Mouse (Mus musculus) midbrain, embryonic 15.5 days (tissue): ENCODE data around the gene Zyg11b. TPM values are rescaled to one million over a fixed set of nuclear protein-coding genes. Genes with fewer than 3 reads are reported as not detected.

Experiments
- ATAC-seq: fragments of 200-750 bp; cut with Nextera tagmentation; replicated peaks from 2 replicates; pipeline ENCODE4 v1.8.0; 2017; ENCODE audit warnings: moderate TSS enrichment
- H3K27ac ChIP-seq: fragments of 300-500 bp; sonication (generic); 2 replicates; pipeline ENCODE4 v1.5.1; 2015; ENCODE audit warnings: mild to moderate bottlenecking, inconsistent platforms
- H3K27me3 ChIP-seq: fragments of 300-500 bp; sonication (generic); replicated peaks from 2 replicates; pipeline ENCODE4 v1.6.1; 2015; ENCODE audit warnings: inconsistent platforms
- H3K36me3 ChIP-seq: fragments of 300-500 bp; sonication (generic); replicated peaks from 2 replicates; pipeline ENCODE4 v1.6.1; 2015; ENCODE audit warnings: inconsistent platforms
- H3K4me1 ChIP-seq: fragments of 300-500 bp; sonication (generic); 2 replicates; pipeline ENCODE4 v1.6.1; 2015; ENCODE audit warnings: inconsistent platforms
- H3K4me2 ChIP-seq: fragments of 300-500 bp; sonication (generic); 2 replicates; pipeline ENCODE4 v1.6.1; 2015; ENCODE audit warnings: inconsistent platforms, mild to moderate bottlenecking, moderate library complexity
- H3K4me3 ChIP-seq: fragments of 300-500 bp; sonication (generic); 2 replicates; pipeline ENCODE4 v1.5.1; 2015; ENCODE audit warnings: mild to moderate bottlenecking, inconsistent platforms
- H3K9ac ChIP-seq: fragments of 300-500 bp; sonication (generic); 2 replicates; pipeline ENCODE4 v1.6.1; 2015; ENCODE audit warnings: mild to moderate bottlenecking, inconsistent platforms
- H3K9me3 ChIP-seq: fragments of 300-500 bp; sonication (generic); 2 replicates; pipeline ENCODE4 v1.6.1; 2016; ENCODE audit warnings: inconsistent platforms
- WGBS: fragments of 180-500 bp; shearing (Covaris S2); methylation state at CpG from one replicate; pipeline ENCODE4 v1.1.7; 2015; ENCODE audit warnings: mixed read lengths; 5-methylcytosine and 5-hydroxymethylcytosine counted together
- polyA plus RNA-seq: library from polyadenylated mRNA; unstranded; fragments of >200 nt; fragmentation: Nextera tagmentation; extraction: Ambion mirVana; gene quantifications from 2 replicates; pipeline ENCODE4 v1.2.1, GENCODE M21; 2015

The Zyg11b gene
- polyA plus RNA-seq, result 33.9 and 37.3 TPM in 2 replicates

DNA sequence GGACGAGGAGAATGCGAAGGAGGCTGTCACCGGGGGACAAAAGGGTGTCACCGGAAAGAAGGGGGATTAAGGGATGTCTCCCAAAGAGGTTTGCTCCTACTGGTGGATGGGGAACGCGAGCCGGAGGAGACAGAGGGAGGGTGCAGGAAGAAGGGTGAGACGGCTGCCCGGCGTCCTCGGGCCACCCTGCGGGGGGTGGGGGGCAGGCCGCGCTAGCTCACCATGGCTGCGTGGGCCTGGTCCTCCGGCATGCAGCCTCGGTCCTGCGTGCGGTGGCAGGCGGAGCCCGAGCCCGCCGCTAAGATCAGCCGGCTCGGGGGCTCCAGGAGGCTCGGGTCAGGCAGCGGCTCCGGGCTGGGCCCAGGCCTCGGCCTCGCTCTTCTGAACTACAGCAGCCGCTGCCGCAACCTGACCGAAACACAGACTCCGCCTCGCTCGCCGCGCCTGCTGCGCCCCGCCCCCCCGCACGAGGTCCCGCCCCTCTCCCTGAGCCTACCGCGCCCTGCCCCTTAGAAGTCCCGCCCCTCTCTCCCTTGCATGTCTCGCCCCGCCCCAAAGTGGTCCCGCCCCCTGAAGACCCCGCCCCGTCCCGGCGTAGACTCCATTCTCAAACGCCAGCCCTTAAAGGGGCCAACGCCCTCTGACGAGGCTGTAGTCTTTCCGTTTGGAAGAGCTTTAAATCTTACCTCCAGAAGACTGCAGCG lies at the start of gene Zyg11b:
Gene Zyg11b, minus strand, starts transcription at position 427 of the 704 bp plus-strand sequence.
- Histone ChIP-seq H3K36me3 (no peaks in the 10 kb centered on the region), H3K4me1 (peaks cover 21% of the 10 kb centered on the region), H3K27ac (peak within 1 kb of the TSS; percentile 95), H3K27me3 (no peaks in the 10 kb centered on the region), H3K9ac (peak within 1 kb of the TSS; percentile 96), H3K4me3 (peak within 1 kb of the TSS; percentile 87), H3K9me3 (no peaks in the 10 kb centered on the region), H3K4me2 (peak within 1 kb of the TSS; percentile 57)
- peak; percentile 94 for ATAC-seq
- WGBS, result under 1% methylated on average over 49 of the region's 58 CpGs

GRCm38 (mm10) chr4:108349836-108350547 lies 49.1 kb upstream of the Zyg11b start:
- Histone ChIP-seq H3K27me3 (no peaks in the 10 kb centered on the region), H3K27ac (no peak overlapping the region), H3K9ac (no peak overlapping the region), H3K4me3 (no peak overlapping the region), H3K4me1 (peaks cover 10% of the 10 kb centered on the region), H3K9me3 (no peaks in the 10 kb centered on the region), H3K4me2 (no peak overlapping the region), H3K36me3 (no peaks in the 10 kb centered on the region)
- 46% methylated on average over 8 of the region's 8 CpGs for WGBS
- no peak for ATAC-seq

DNA sequence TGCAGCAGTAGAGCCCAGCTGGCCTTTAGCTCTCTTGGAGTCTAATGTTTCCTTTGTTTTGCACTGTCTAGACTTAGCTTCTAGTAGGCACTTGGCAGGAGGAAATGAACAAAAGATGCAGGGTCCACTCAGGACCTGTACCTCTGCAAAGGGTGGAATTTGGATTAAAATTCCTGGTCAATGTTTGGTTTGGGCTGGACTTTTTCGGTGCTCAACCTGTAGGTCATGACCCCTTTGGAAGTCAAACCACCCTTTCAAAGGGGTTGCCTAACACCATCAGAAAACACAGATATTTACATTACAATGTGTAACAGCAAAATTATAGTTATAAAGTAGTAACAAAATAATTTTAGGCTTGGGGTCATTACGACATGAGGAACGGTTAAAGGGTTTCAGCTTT lies 48.2 kb upstream of the Zyg11b start:
- no peak for ATAC-seq
- Histone ChIP-seq H3K27me3 (no peaks in the 10 kb centered on the region), H3K9ac (no peak overlapping the region), H3K27ac (no peak overlapping the region), H3K4me3 (no peak overlapping the region), H3K9me3 (no peaks in the 10 kb centered on the region), H3K4me1 (peaks cover 12% of the 10 kb centered on the region), H3K36me3 (no peaks in the 10 kb centered on the region), H3K4me2 (no peak overlapping the region)
- WGBS, result 86% methylated on average over 3 of the region's 3 CpGs

DNA sequence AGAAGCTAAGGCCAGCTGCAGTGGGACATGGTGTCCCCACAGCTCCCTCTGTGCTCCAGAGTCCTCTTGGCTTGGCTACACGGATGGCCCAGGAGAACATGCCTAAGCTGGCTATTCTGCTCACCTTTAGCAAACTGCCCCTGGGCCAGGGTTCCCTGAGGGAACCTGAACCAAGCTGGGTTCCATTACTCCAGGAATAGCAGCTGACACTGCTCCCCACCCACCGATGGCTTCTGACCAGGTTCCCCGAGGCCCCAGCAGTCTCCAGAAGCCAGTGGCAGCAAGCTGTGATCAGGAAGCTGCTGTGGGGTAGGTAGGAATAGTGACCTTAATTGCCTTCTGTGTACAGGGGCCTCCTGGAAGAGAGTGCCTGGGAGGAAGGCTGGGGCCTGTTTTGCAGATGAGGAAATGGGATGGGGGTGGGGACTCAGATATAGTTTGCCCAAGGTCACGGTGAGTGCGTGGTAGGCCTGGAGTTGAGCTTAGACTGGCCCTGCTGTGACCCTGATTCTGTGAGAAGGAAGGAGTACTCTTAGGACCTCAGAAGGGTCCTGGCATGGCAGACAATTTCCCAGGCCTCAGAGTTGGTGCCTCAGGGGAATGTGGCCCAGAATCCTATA lies 47.5 kb upstream of the Zyg11b start:
- H3K27ac ChIP-seq, result no peak overlapping the region
- WGBS, result 77% methylated on average over 5 of the region's 5 CpGs
- ATAC-seq, result no peak
- no peak overlapping the region for H3K4me3 ChIP-seq
- no peaks in the 10 kb centered on the region for H3K9me3 ChIP-seq
- H3K4me2 ChIP-seq, result no peak overlapping the region
- no peak overlapping the region for H3K9ac ChIP-seq
- H3K4me1 ChIP-seq, result peaks cover 12% of the 10 kb centered on the region
- H3K36me3 ChIP-seq, result no peaks in the 10 kb centered on the region
- no peaks in the 10 kb centered on the region for H3K27me3 ChIP-seq

DNA sequence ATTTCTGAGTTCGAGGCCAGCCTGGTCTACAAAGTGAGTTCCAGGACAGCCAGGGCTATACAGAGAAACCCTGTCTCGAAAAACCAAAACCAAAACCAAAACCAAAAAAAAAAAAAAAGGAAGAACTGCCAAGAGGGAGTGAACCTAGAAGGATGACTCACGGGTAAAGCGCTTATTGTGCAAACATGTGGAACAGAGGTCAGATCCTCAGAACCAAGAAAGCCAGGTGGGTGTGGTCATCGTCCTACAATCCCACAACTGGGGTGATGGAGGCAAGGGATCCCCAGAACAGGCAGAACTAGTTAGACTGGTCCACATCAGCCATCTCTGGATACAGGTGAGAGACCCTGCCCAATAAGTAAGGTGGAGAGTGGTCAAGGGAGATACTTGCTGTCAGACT lies 46.2 kb upstream of the Zyg11b start:
- H3K9me3 ChIP-seq, result no peaks in the 10 kb centered on the region
- no peak overlapping the region for H3K27ac ChIP-seq
- 90% methylated on average over 5 of the region's 5 CpGs for WGBS
- peaks cover 12% of the 10 kb centered on the region for H3K4me1 ChIP-seq
- H3K36me3 ChIP-seq, result no peaks in the 10 kb centered on the region
- H3K4me3 ChIP-seq, result no peak overlapping the region
- H3K9ac ChIP-seq, result no peak overlapping the region
- no peaks in the 10 kb centered on the region for H3K27me3 ChIP-seq
- no peak overlapping the region for H3K4me2 ChIP-seq
- ATAC-seq, result no peak

- Histone ChIP-seq H3K36me3 (no peaks in the 10 kb centered on the region), H3K4me1 (peaks cover 6% of the 10 kb centered on the region), H3K9ac (no peak overlapping the region), H3K27me3 (no peaks in the 10 kb centered on the region), H3K9me3 (no peaks in the 10 kb centered on the region), H3K27ac (no peak overlapping the region), H3K4me2 (no peak overlapping the region), H3K4me3 (no peak overlapping the region)
- no peak for ATAC-seq
- WGBS, result 31% methylated on average over 5 of the region's 5 CpGs
Observed at GRCm38 (mm10) chr4:108345826-108346225, 44.9 kb upstream of the Zyg11b start.

DNA sequence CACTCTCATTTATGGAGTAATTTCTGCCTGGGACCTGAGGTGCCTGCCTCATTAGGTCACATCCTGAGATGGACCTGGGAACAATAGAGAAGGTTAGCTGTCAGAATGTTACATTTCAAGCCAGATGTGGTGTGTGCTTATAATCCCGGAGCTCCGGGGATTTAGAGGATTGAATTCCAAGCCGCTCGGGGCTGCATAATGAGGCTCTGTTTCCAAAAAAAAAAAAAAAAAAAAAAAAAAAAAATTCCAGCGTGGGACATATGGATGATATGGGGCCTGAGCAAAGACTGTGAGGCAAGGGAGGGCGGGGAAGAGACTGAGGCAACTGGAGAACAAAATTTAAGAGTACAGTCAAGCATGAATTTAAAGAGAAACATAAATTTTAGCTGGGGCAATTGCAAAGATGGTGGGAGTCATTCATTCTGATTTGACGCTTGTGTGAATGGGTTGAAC lies 43.8 kb upstream of the Zyg11b start:
- peak overlapping the region; percentile 14; the same call in 1 of the 2 replicates for H3K27ac ChIP-seq
- 12% methylated on average over 7 of the region's 7 CpGs for WGBS

DNA sequence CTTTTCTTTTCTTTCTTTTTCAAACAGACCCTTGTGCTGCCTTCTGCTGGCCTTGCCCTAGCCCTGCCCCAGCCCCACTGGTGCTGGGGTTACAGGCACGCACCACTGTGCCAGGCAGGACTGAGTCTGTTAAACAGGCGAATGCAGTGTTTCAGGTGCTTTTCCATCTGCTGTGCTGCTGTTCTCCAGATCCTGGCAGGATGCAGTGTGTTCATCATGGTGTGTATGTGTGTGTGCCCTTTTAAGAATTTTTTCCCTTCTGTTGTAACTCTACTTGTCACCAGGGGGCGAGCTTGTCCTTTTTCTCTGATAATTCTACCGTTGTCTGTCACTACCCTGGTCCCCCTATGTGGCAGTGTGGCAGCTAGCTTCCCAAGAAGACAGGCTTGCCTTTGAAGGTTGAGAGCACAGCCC lies 38.4 kb upstream of the Zyg11b start:
- Histone ChIP-seq H3K4me3 (no peak overlapping the region), H3K36me3 (peaks cover 20% of the 10 kb centered on the region), H3K27ac (no peak overlapping the region), H3K4me2 (no peak overlapping the region), H3K9ac (no peak overlapping the region), H3K4me1 (0 out of 2 replicates have a peak, but pooled peaks cover 4% of the 10 kb centered on the region), H3K9me3 (no peaks in the 10 kb centered on the region), H3K27me3 (no peaks in the 10 kb centered on the region)
- ATAC-seq, result peak; percentile 78
- WGBS, result 12% methylated on average over 4 of the region's 4 CpGs

More for the DNA sequence above, 43.8 kb upstream of the Zyg11b start:
- Histone ChIP-seq H3K9me3 (no peaks in the 10 kb centered on the region), H3K4me1 (0 out of 2 replicates have a peak, but pooled peaks cover 2% of the 10 kb centered on the region), H3K36me3 (0 out of 2 replicates have a peak, but pooled peaks cover 6% of the 10 kb centered on the region), H3K4me3 (no peak overlapping the region), H3K4me2 (no peak overlapping the region), H3K9ac (no peak overlapping the region), H3K27me3 (no peaks in the 10 kb centered on the region)
- no peak for ATAC-seq

DNA sequence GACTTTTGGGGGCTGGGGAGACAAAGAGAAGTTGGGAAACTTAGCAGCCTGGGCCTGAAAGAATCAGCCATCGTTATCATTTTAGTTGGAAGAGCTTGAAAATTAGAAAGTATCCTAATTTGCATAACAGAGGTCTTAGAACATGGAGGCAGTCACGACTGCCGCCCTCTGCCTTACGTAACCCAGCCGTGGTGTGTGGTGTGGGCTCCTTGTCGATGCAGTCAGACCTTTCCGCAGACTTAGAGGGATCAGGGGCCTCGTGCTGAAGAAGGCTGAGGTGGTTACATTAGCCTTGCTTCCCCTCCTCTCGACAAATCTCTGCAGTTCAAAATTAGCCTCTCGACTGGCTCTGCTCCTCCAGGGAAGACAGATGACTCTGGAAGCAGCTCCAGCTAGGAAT lies 37.9 kb upstream of the Zyg11b start:
- Histone ChIP-seq H3K4me2 (no peak overlapping the region), H3K27ac (no peak overlapping the region; the same call in 1 of the 2 replicates), H3K4me3 (no peak overlapping the region), H3K4me1 (0 out of 2 replicates have a peak, but pooled peaks cover 4% of the 10 kb centered on the region), H3K27me3 (no peaks in the 10 kb centered on the region), H3K36me3 (peaks cover 20% of the 10 kb centered on the region), H3K9me3 (no peaks in the 10 kb centered on the region), H3K9ac (no peak overlapping the region)
- 0 out of 2 replicates have a peak, but pooled peaks have one; percentile 8 for ATAC-seq
- 55% methylated on average over 10 of the region's 10 CpGs for WGBS

DNA sequence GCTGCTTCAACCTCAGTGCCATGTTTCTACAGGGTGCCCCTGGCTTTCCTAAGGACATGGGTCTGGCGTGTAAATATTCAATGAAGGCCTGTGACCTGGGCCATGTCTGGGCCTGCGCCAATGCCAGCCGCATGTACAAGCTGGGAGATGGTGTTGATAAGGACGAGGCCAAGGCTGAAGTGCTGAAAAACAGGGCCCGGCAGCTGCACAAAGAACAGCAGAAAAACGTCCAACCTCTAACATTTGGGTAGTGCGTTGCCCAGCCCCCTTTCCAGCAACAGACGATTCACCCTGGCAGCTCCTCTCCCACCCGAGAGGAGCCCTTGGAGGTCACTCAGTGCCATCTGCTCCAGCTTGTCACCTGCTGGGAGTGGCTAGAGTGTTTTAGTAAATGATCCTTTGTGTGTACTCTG lies 37.4 kb upstream of the Zyg11b start:
- no peak overlapping the region for H3K9ac ChIP-seq

DNA sequence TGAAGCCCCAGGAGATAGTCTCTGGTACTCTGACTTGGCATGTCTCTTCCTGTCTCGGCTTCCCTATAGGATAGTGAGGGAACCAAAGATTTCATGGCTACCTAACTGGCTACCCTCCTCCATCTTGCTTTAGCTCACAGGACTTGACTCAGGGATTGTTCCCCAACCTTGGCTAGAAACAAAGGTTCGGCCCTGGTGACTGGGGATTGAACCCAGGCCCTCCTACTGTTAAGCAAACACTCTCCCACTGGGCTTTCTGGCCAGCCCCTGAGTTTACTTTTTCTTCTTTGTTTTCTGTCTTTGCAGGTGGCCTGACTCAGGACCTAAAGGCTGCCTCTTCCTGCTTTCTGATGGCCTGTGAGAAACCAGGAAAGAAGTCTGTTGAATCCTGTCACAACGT lies 36.9 kb upstream of the Zyg11b start:
- Histone ChIP-seq H3K4me3 (no peak overlapping the region), H3K9me3 (no peaks in the 10 kb centered on the region), H3K4me2 (no peak overlapping the region), H3K9ac (no peak overlapping the region), H3K4me1 (0 out of 2 replicates have a peak, but pooled peaks cover 4% of the 10 kb centered on the region), H3K27ac (no peak overlapping the region), H3K36me3 (peaks cover 20% of the 10 kb centered on the region), H3K27me3 (no peaks in the 10 kb centered on the region)
- no peak for ATAC-seq
- WGBS, result 34% methylated on average over 3 of the region's 3 CpGs

More for the DNA sequence above, 37.4 kb upstream of the Zyg11b start:
- Histone ChIP-seq H3K27me3 (no peaks in the 10 kb centered on the region), H3K27ac (no peak overlapping the region; the same call in 1 of the 2 replicates), H3K4me2 (no peak overlapping the region), H3K4me1 (0 out of 2 replicates have a peak, but pooled peaks cover 4% of the 10 kb centered on the region), H3K36me3 (peaks cover 20% of the 10 kb centered on the region), H3K4me3 (no peak overlapping the region), H3K9me3 (no peaks in the 10 kb centered on the region)
- ATAC-seq, result no peak
- WGBS, result 48% methylated on average over 9 of the region's 9 CpGs

DNA sequence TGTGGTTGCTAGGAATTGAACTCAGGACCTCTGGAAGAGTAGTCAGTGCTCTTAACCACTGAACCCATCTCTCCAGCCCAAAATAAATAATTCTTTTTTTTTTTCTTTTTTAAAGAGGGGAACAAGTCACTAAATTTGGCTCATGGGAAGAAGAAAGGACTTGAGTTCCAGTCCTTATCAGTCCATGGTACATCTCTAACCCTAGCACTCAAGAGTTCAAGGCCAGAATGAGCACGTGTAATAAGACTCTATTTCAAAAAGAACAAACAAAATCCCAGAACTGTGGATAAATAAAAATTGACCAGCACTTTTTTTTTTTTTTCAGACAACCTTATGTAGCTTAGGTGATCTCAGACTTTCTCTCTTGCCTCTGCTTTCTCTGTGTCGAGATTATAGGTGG lies 35.9 kb upstream of the Zyg11b start:
- ATAC-seq, result no peak

More for the DNA sequence above, 35.9 kb upstream of the Zyg11b start:
- Histone ChIP-seq H3K4me3 (no peak overlapping the region), H3K9ac (no peak overlapping the region), H3K4me1 (0 out of 2 replicates have a peak, but pooled peaks cover 4% of the 10 kb centered on the region), H3K36me3 (peaks cover 20% of the 10 kb centered on the region), H3K27ac (no peak overlapping the region), H3K4me2 (no peak overlapping the region), H3K9me3 (no peaks in the 10 kb centered on the region), H3K27me3 (no peaks in the 10 kb centered on the region)
- 81% methylated on average over 2 of the region's 2 CpGs for WGBS
